Mouse (Mus musculus): Measurements from ENCODE around the gene Cyp26a1.

Gene Cyp26a1

GRCm38 (mm10) chr19:37697651-37698272 is at the start of gene Cyp26a1:
TSS of gene Cyp26a1 (plus strand) at chr19:37697798.
- no peak for DNase-seq

- no peak for DNase-seq
Observed at GRCm38 (mm10) chr19:37647994-37648393, 49.6 kb upstream of the Cyp26a1 start.

- no peak for DNase-seq
Observed at GRCm38 (mm10) chr19:37650526-37650925, 47.1 kb upstream of the Cyp26a1 start.

GRCm38 (mm10) chr19:37654012-37654411 is 43.6 kb upstream of the Cyp26a1 start:
- no peak for DNase-seq

GRCm38 (mm10) chr19:37656441-37656840 is 41.2 kb upstream of the Cyp26a1 start:
- DNase-seq: no peak

GRCm38 (mm10) chr19:37665256-37665655 is 32.3 kb upstream of the Cyp26a1 start:
- DNase-seq: no peak

GRCm38 (mm10) chr19:37667855-37668594 is 29.6 kb upstream of the Cyp26a1 start:
- DNase-seq: no peak

GRCm38 (mm10) chr19:37668657-37669056 is 28.9 kb upstream of the Cyp26a1 start:
- no peak for DNase-seq

GRCm38 (mm10) chr19:37669486-37669885 is 28.1 kb upstream of the Cyp26a1 start:
- DNase-seq: no peak

- no peak for DNase-seq
Observed at GRCm38 (mm10) chr19:37673393-37673792, 24.2 kb upstream of the Cyp26a1 start.

- DNase-seq: no peak
Observed at GRCm38 (mm10) chr19:37685281-37685680, 12.3 kb upstream of the Cyp26a1 start, which contains the start of gene Cyp26c1. TSS of gene Cyp26c1 (plus strand) at chr19:37685581.

GRCm38 (mm10) chr19:37686347-37686746 is 11.3 kb upstream of the Cyp26a1 start:
- no peak for DNase-seq

- DNase-seq: no peak
Observed at GRCm38 (mm10) chr19:37686941-37687850, 10.4 kb upstream of the Cyp26a1 start.

GRCm38 (mm10) chr19:37689478-37689877 is 8.1 kb upstream of the Cyp26a1 start:
- DNase-seq: no peak

GRCm38 (mm10) chr19:37690716-37691115 is 6.9 kb upstream of the Cyp26a1 start:
- no peak for DNase-seq

- DNase-seq: no peak
Observed at GRCm38 (mm10) chr19:37692879-37693278, 4.7 kb upstream of the Cyp26a1 start.

- DNase-seq: no peak
Observed at GRCm38 (mm10) chr19:37695146-37695545, 2.5 kb upstream of the Cyp26a1 start.

- no peak for DNase-seq
Observed at GRCm38 (mm10) chr19:37695762-37696602, 1.6 kb upstream of the Cyp26a1 start.

- DNase-seq: no peak
Observed at GRCm38 (mm10) chr19:37696603-37697334, 829 bp upstream of the Cyp26a1 start.

- no peak for DNase-seq
Observed at GRCm38 (mm10) chr19:37697335-37697636, 312 bp upstream of the Cyp26a1 start.

GRCm38 (mm10) chr19:37698273-37699160 is 919 bp downstream of the Cyp26a1 start:
- no peak for DNase-seq
